Mouse (Mus musculus) MEL (cell line): ENCODE measurements around the gene Oxsr1.

Experiments
- CTCF ChIP-seq, 3 experiments: IDR thresholded peaks in 2 of 3; conservative IDR thresholded peaks in 1 of 3; 2 replicates each; pipeline ENCODE4 v1.5.1; 2011 to 2012; ENCODE audit warnings: low read length in 3 of 3, low read depth in 2 of 3, mild to moderate bottlenecking in 2 of 3, improper control_type of control experiment in 1 of 3, inconsistent platforms in 1 of 3, mixed read lengths in 1 of 3, moderate library complexity in 1 of 3; ENCODE audit not compliant: control insufficient read depth in 1 of 3, insufficient read depth in 1 of 3, poor library complexity in 1 of 3, severe bottlenecking in 1 of 3
- E2F4 ChIP-seq: IDR thresholded peaks from 2 replicates; pipeline ENCODE4 v1.6.1; 2011; ENCODE audit warnings: low read depth, low read length, improper control_type of control experiment, borderline replicate concordance
- EP300 ChIP-seq, 2 experiments: IDR thresholded peaks; 2 replicates each; pipeline ENCODE4 v1.6.1; 2011; ENCODE audit warnings: improper control_type of control experiment in 2 of 2, low read length in 2 of 2, low read depth in 1 of 2, mild to moderate bottlenecking in 1 of 2
- JUND ChIP-seq: IDR thresholded peaks from 2 replicates; pipeline ENCODE4 v1.6.1; 2011; ENCODE audit warnings: low read depth, mild to moderate bottlenecking, improper control_type of control experiment, low read length
- MAX ChIP-seq: IDR thresholded peaks from 2 replicates; pipeline ENCODE4 v1.6.1; 2011; ENCODE audit warnings: low read length, improper control_type of control experiment
- NRF1 ChIP-seq: IDR thresholded peaks from 2 replicates; pipeline ENCODE4 v1.6.1; 2014; ENCODE audit warnings: low read depth, mild to moderate bottlenecking, inconsistent platforms, low read length, improper control_type of control experiment, moderate library complexity; ENCODE audit not compliant: poor library complexity, insufficient read depth, severe bottlenecking
- POLR2A ChIP-seq, 2 experiments: IDR thresholded peaks; 2 replicates each; pipeline ENCODE4 v1.6.1; 2011 to 2012; ENCODE audit warnings: low read length in 2 of 2, mild to moderate bottlenecking in 2 of 2, control low read depth in 1 of 2, improper control_type of control experiment in 1 of 2, low read depth in 1 of 2, moderate library complexity in 1 of 2; ENCODE audit not compliant: control insufficient read depth in 1 of 2, insufficient read depth in 1 of 2, poor library complexity in 1 of 2
- RAD21 ChIP-seq: IDR thresholded peaks from 2 replicates; pipeline ENCODE4 v1.6.1; 2011; ENCODE audit warnings: mild to moderate bottlenecking, low read depth, low read length, improper control_type of control experiment
- ZC3H11A ChIP-seq: IDR thresholded peaks from 2 replicates; pipeline ENCODE4 v1.6.1; 2012; ENCODE audit warnings: low read depth, mild to moderate bottlenecking, inconsistent platforms, low read length, improper control_type of control experiment
- ZKSCAN1 ChIP-seq: IDR thresholded peaks from 2 replicates; pipeline ENCODE4 v1.6.1; 2012; ENCODE audit warnings: low read depth, mild to moderate bottlenecking, inconsistent platforms, low read length, improper control_type of control experiment, moderate library complexity
- ZMIZ1 ChIP-seq: IDR thresholded peaks from 2 replicates; pipeline ENCODE4 v1.6.1; 2012; ENCODE audit warnings: low read depth, mild to moderate bottlenecking, inconsistent platforms, low read length, improper control_type of control experiment, moderate library complexity

DNA sequence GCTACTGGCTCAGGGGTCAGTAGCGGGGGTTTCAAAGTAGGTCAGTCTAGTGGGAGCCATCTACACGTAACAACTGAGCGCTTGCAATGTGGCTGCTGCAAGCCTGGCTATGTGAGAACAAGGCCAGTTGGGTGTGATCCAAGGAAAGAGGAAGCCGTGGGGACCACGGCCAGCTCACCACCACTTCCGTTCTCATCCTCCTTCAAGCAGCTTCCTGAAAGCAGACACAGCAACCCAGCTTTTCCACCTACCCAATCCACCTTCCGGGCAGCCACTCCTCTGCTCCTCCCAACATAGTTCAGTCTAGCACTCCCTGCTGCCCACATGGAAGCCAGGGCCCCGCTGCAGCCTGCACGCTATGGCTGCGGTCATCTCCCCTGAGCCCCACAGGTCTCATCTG, 12.1 kb upstream of the Oxsr1 start:
- TF ChIP-seq RAD21 (no peak), CTCF (IDR thresholded peaks at IDR 0.05 in 2 of 3, conservative IDR thresholded peaks at IDR 0.05 in 1 of 3; ENCODE audit: control insufficient read depth in 1 of 3, insufficient read depth in 1 of 3, low read depth in 2 of 3, low read length in 3 of 3, poor library complexity in 1 of 3, severe bottlenecking in 1 of 3) (no peak), ZKSCAN1 (no peak), ZC3H11A (no peak), JUND (no peak), POLR2A (IDR thresholded peaks at IDR 0.05; ENCODE audit: control insufficient read depth in 1 of 2, insufficient read depth in 1 of 2, low read depth in 1 of 2, low read length in 2 of 2, poor library complexity in 1 of 2) (no peak), E2F4 (no peak), NRF1 (no peak), EP300 (IDR thresholded peaks at IDR 0.05; ENCODE audit: low read depth in 1 of 2, low read length in 2 of 2) (peak in 1 of 2 experiments; percentile 34; a peak in 1 of 4 replicates), ZMIZ1 (no peak), MAX (no peak)
